Mouse (Mus musculus) hindbrain, embryonic 12.5 days (tissue): Measurements from ENCODE around the gene Rbfox3. TPM values are rescaled to one million over a fixed set of nuclear protein-coding genes. Genes with fewer than 3 reads are reported as not detected.

Experiments used
- ATAC-seq: fragments of 200-750 bp; cut with Nextera tagmentation; 2 replicates; pipeline ENCODE4 v1.8.0; 2017; ENCODE audit warnings: moderate TSS enrichment; ENCODE audit not compliant: low FRiP score
- H3K27ac ChIP-seq: fragments of 300-500 bp; sonication (generic); 2 replicates; pipeline ENCODE4 v1.5.1; 2016; ENCODE audit warnings: mild to moderate bottlenecking
- H3K27me3 ChIP-seq: fragments of 300-500 bp; sonication (generic); 2 replicates; pipeline ENCODE4 v1.6.1; 2016; ENCODE audit warnings: mild to moderate bottlenecking
- H3K36me3 ChIP-seq: fragments of 300-500 bp; sonication (generic); 2 replicates; pipeline ENCODE4 v1.6.1; 2016; ENCODE audit warnings: mild to moderate bottlenecking
- H3K4me1 ChIP-seq: fragments of 300-500 bp; sonication (generic); 2 replicates; pipeline ENCODE4 v1.6.1; 2016
- H3K4me2 ChIP-seq: fragments of 300-500 bp; sonication (generic); replicated peaks from 2 replicates; pipeline ENCODE4 v1.6.1; 2016; ENCODE audit warnings: mild to moderate bottlenecking
- H3K4me3 ChIP-seq: fragments of 300-500 bp; sonication (generic); 2 replicates; pipeline ENCODE4 v1.5.1; 2016; ENCODE audit warnings: mild to moderate bottlenecking
- H3K9ac ChIP-seq: fragments of 300-500 bp; sonication (generic); 2 replicates; pipeline ENCODE4 v1.6.1; 2016; ENCODE audit warnings: mild to moderate bottlenecking, moderate library complexity
- H3K9me3 ChIP-seq: fragments of 300-500 bp; sonication (generic); replicated peaks from 2 replicates; pipeline ENCODE4 v1.6.1; 2016; ENCODE audit warnings: mild to moderate bottlenecking
- WGBS: fragments of 180-500 bp; shearing (Covaris S2); methylation state at CpG from one replicate; pipeline ENCODE4 v1.1.7; 2016; 5-methylcytosine and 5-hydroxymethylcytosine counted together
- polyA plus RNA-seq: library from polyadenylated mRNA; unstranded; fragments of >200 nt; fragmentation: Nextera tagmentation; extraction: Ambion mirVana; gene quantifications from 2 replicates; pipeline ENCODE4 v1.2.1, GENCODE M21; 2016

Rbfox3 gene
- polyA plus RNA-seq, 1 experiment from 2014 or later = 26.5 TPM

- no peak for ATAC-seq
- no peak overlapping the region for H3K9ac ChIP-seq
- H3K27ac ChIP-seq = no peak overlapping the region
- H3K4me2 ChIP-seq = no peak overlapping the region
- H3K4me3 ChIP-seq = no peak overlapping the region
- WGBS = 18% methylated on average over 3 of the region's 3 CpGs
- no peaks in the 10 kb centered on the region for H3K9me3 ChIP-seq
- H3K27me3 ChIP-seq = peaks cover 16% of the 10 kb centered on the region
- peaks cover 60% of the 10 kb centered on the region for H3K4me1 ChIP-seq
- no peaks in the 10 kb centered on the region for H3K36me3 ChIP-seq
Measured at GRCm38 (mm10) chr11:118742762-118743161, 168.6 kb downstream of the Rbfox3 start.

GRCm38 (mm10) chr11:118741262-118741661 lies 170.1 kb downstream of the Rbfox3 start:
- no peaks in the 10 kb centered on the region for H3K9me3 ChIP-seq
- no peak for ATAC-seq
- no peak overlapping the region for H3K4me2 ChIP-seq
- 39% methylated on average over 6 of the region's 6 CpGs for WGBS
- H3K27ac ChIP-seq = no peak overlapping the region
- H3K4me3 ChIP-seq = no peak overlapping the region
- peaks cover 16% of the 10 kb centered on the region for H3K27me3 ChIP-seq
- no peaks in the 10 kb centered on the region for H3K36me3 ChIP-seq
- H3K4me1 ChIP-seq = peaks cover 55% of the 10 kb centered on the region
- no peak overlapping the region for H3K9ac ChIP-seq

GRCm38 (mm10) chr11:118740001-118740400 lies 171.4 kb downstream of the Rbfox3 start:
- 13% methylated on average over 6 of the region's 6 CpGs for WGBS
- Histone ChIP-seq H3K27me3 (peaks cover 13% of the 10 kb centered on the region), H3K4me2 (no peak overlapping the region; the same call in 1 of the 2 replicates), H3K4me3 (no peak overlapping the region), H3K9ac (no peak overlapping the region), H3K9me3 (no peaks in the 10 kb centered on the region), H3K27ac (no peak overlapping the region), H3K36me3 (no peaks in the 10 kb centered on the region), H3K4me1 (peaks cover 50% of the 10 kb centered on the region)
- ATAC-seq = no peak

- no peaks in the 10 kb centered on the region for H3K9me3 ChIP-seq
- H3K27me3 ChIP-seq = peaks cover 10% of the 10 kb centered on the region
- no peaks in the 10 kb centered on the region for H3K36me3 ChIP-seq
- peak; percentile 35 for ATAC-seq
- peak overlapping the region; percentile 12; the same call in 1 of the 2 replicates for H3K4me3 ChIP-seq
- H3K9ac ChIP-seq = no peak overlapping the region; the same call in 1 of the 2 replicates
- H3K4me1 ChIP-seq = peaks cover 42% of the 10 kb centered on the region
- peak overlapping the region; percentile 55; the same call in 1 of the 2 replicates for H3K27ac ChIP-seq
- WGBS = 9% methylated on average over 23 of the region's 23 CpGs
- H3K4me2 ChIP-seq = peak overlapping the region; percentile 45
Measured at GRCm38 (mm10) chr11:118738855-118739832, 172.3 kb downstream of the Rbfox3 start.

GRCm38 (mm10) chr11:118738323-118738722 lies 173.1 kb downstream of the Rbfox3 start:
- 43% methylated on average over 7 of the region's 7 CpGs for WGBS
- ATAC-seq = no peak

GRCm38 (mm10) chr11:118737821-118738220 lies 173.6 kb downstream of the Rbfox3 start:
- Histone ChIP-seq H3K9me3 (no peaks in the 10 kb centered on the region), H3K27ac (no peak overlapping the region), H3K36me3 (no peaks in the 10 kb centered on the region), H3K4me2 (no peak overlapping the region), H3K4me1 (peaks cover 39% of the 10 kb centered on the region), H3K27me3 (peaks cover 3% of the 10 kb centered on the region; the same call in 1 of the 2 replicates), H3K9ac (no peak overlapping the region), H3K4me3 (no peak overlapping the region)
- ATAC-seq = no peak
- 70% methylated on average over 3 of the region's 3 CpGs for WGBS

More at GRCm38 (mm10) chr11:118738323-118738722, 173.1 kb downstream of the Rbfox3 start:
- no peak overlapping the region for H3K27ac ChIP-seq
- peaks cover 39% of the 10 kb centered on the region for H3K4me1 ChIP-seq
- peaks cover 4% of the 10 kb centered on the region for H3K27me3 ChIP-seq
- no peak overlapping the region for H3K4me2 ChIP-seq
- no peak overlapping the region for H3K9ac ChIP-seq
- no peak overlapping the region for H3K4me3 ChIP-seq
- no peaks in the 10 kb centered on the region for H3K9me3 ChIP-seq
- no peaks in the 10 kb centered on the region for H3K36me3 ChIP-seq

GRCm38 (mm10) chr11:118736993-118737392 lies 174.4 kb downstream of the Rbfox3 start:
- Histone ChIP-seq H3K4me2 (no peak overlapping the region), H3K4me3 (no peak overlapping the region), H3K36me3 (no peaks in the 10 kb centered on the region), H3K27ac (no peak overlapping the region), H3K9me3 (no peaks in the 10 kb centered on the region), H3K4me1 (peaks cover 33% of the 10 kb centered on the region), H3K27me3 (peaks cover 3% of the 10 kb centered on the region; the same call in 1 of the 2 replicates), H3K9ac (no peak overlapping the region)
- WGBS = 89% methylated on average over 4 of the region's 4 CpGs
- ATAC-seq = no peak

- Histone ChIP-seq H3K4me3 (no peak overlapping the region), H3K9me3 (no peaks in the 10 kb centered on the region), H3K9ac (no peak overlapping the region), H3K36me3 (no peaks in the 10 kb centered on the region), H3K27me3 (no peaks in the 10 kb centered on the region), H3K4me2 (no peak overlapping the region), H3K27ac (no peak overlapping the region), H3K4me1 (peaks cover 34% of the 10 kb centered on the region)
- 90% methylated on average over 5 of the region's 5 CpGs for WGBS
- no peak for ATAC-seq
Measured at GRCm38 (mm10) chr11:118731655-118732054, 179.7 kb downstream of the Rbfox3 start.

GRCm38 (mm10) chr11:118729373-118729772 lies 182.0 kb downstream of the Rbfox3 start:
- no peaks in the 10 kb centered on the region for H3K27me3 ChIP-seq
- WGBS = 45% methylated on average over 8 of the region's 8 CpGs
- peaks cover 32% of the 10 kb centered on the region for H3K4me1 ChIP-seq
- no peaks in the 10 kb centered on the region for H3K36me3 ChIP-seq
- H3K4me2 ChIP-seq = no peak overlapping the region
- H3K27ac ChIP-seq = no peak overlapping the region
- no peak for ATAC-seq
- no peak overlapping the region for H3K9ac ChIP-seq
- no peaks in the 10 kb centered on the region for H3K9me3 ChIP-seq
- H3K4me3 ChIP-seq = no peak overlapping the region

GRCm38 (mm10) chr11:118728797-118729196 lies 182.6 kb downstream of the Rbfox3 start:
- ATAC-seq = no peak
- Histone ChIP-seq H3K4me1 (peaks cover 32% of the 10 kb centered on the region), H3K27me3 (no peaks in the 10 kb centered on the region), H3K9ac (no peak overlapping the region), H3K4me2 (no peak overlapping the region), H3K27ac (0 out of 2 replicates have a peak overlapping the region, but pooled peaks have one; percentile 50), H3K9me3 (no peaks in the 10 kb centered on the region), H3K36me3 (no peaks in the 10 kb centered on the region), H3K4me3 (no peak overlapping the region)
- WGBS = 68% methylated on average over 12 of the region's 12 CpGs

GRCm38 (mm10) chr11:118728083-118728551 lies 183.3 kb downstream of the Rbfox3 start:
- Histone ChIP-seq H3K27me3 (no peaks in the 10 kb centered on the region), H3K4me1 (peaks cover 36% of the 10 kb centered on the region), H3K27ac (peak overlapping the region; percentile 68), H3K9ac (no peak overlapping the region), H3K36me3 (no peaks in the 10 kb centered on the region), H3K4me2 (no peak overlapping the region), H3K4me3 (no peak overlapping the region), H3K9me3 (no peaks in the 10 kb centered on the region)
- WGBS = 24% methylated on average over 8 of the region's 8 CpGs
- no peak for ATAC-seq

GRCm38 (mm10) chr11:118726430-118726829 lies 185.0 kb downstream of the Rbfox3 start:
- Histone ChIP-seq H3K4me2 (no peak overlapping the region), H3K27me3 (no peaks in the 10 kb centered on the region), H3K9me3 (no peaks in the 10 kb centered on the region), H3K36me3 (no peaks in the 10 kb centered on the region), H3K27ac (no peak overlapping the region), H3K4me1 (peaks cover 49% of the 10 kb centered on the region), H3K9ac (no peak overlapping the region), H3K4me3 (no peak overlapping the region)
- 83% methylated on average over 8 of the region's 8 CpGs for WGBS
- no peak for ATAC-seq
